Mouse (Mus musculus): Measurements from ENCODE around the gene N6amt1.

GRCm38 (mm10) chr16:87364231-87364630 is 10.2 kb downstream of the N6amt1 start:
- TF ChIP-seq E2F4 (IDR thresholded peaks at IDR 0.05; ENCODE audit: insufficient read depth) (no peak), POLR2A (IDR thresholded peaks at IDR 0.05; ENCODE audit: insufficient read length, low read depth) (no peak)
